Mouse (Mus musculus) embryonic fibroblast, embryonic 13.5 days (primary cell): ENCODE results near the gene Msn.

Experiments used
- CTCF ChIP-seq: IDR thresholded peaks from 2 replicates; pipeline ENCODE4 v1.5.1; 2011; ENCODE audit warnings: mild to moderate bottlenecking, control low read depth, low read length, moderate library complexity, borderline replicate concordance; ENCODE audit not compliant: insufficient read depth
- POLR2A ChIP-seq: IDR thresholded peaks from 2 replicates; pipeline ENCODE4 v1.6.1; 2011; ENCODE audit warnings: low read depth, mild to moderate bottlenecking, control low read depth, low read length, moderate library complexity

DNA sequence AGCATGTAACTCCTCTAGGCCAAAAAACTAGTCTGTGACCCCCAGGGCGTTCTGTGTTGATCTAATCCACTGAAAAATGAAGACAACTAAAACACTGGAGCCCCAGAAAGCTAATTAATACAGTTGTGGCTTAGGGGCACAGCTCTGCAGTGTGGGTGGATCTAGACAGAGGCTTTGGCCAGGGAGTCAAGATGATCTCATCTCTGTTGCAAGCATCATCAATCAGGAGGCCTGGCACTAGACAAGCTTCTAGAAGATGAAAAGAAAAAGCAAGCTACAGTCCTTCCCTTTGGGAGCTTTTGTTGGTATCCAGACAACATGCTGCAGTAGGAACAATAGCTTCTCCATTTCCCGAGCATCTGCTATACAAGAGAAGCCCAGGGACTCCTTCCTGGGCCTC is 9.6 kb upstream of the Msn start:
- TF ChIP-seq CTCF: no peak
- no peak for TF ChIP-seq POLR2A
